Mouse (Mus musculus): ENCODE measurements around the gene Gm49027.
A peak's percentile ranks its signal among the peaks of the same experiment; 100 is the strongest.

- 0 out of 2 replicates have a peak, but pooled peaks have one; percentile 16 for TF ChIP-seq CTCF (IDR thresholded peaks at IDR 0.05; ENCODE audit: insufficient read depth, low read length)
- TF ChIP-seq POLR2A (IDR thresholded peaks at IDR 0.05; ENCODE audit: borderline replicate concordance, extremely low read depth, low read depth, low read length): no peak
These were observed 25.6 kb downstream of the Gm49027 start for GRCm38 (mm10) chr5:123499717-123500116.
